Mouse (Mus musculus) brain, embryonic 18.5 days (tissue): ENCODE results near the gene Phldb1.

Experiments used
- DNase-seq: peaks from one replicate; pipeline ENCODE4 v3.0.0-alpha.2; 2012; ENCODE audit warnings: low read depth, low spot score

Gene Phldb1

DNA sequence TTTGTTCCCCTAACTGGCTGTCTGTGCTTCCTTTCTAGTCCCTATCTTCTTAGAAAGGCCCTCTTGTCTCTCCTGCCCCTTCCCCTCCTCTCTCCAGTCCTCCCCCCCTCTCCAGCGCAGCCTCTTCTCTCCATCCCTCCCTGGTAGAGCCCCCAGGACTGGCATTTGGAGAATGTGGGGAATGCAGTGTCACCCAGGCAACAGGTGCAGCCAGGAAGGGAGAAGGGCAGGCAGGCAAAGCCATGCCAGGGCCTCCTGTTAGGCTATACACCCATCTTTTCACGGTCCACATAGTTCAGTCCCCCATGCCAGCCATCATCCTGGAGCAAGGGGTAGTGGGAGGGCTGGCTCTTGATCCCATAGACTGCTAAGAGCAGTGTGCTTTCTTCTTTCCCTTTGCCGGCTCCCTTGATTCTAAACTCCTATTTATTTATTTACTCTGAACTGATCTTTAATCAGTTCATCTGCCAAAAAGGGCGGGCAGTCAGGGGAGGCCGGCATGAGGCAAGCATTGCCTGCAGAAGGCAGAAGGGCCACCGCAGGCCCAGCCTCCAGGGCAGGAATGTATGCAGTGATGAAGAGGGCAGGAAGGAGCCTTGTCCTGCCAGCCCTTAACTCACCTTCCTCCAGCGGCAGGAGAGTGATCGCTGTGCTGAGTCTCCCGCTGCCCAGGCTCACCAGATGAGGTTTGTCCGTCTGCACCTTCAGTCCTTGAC, 8.4 kb downstream of the Phldb1 start:
- no peak for DNase-seq

DNA sequence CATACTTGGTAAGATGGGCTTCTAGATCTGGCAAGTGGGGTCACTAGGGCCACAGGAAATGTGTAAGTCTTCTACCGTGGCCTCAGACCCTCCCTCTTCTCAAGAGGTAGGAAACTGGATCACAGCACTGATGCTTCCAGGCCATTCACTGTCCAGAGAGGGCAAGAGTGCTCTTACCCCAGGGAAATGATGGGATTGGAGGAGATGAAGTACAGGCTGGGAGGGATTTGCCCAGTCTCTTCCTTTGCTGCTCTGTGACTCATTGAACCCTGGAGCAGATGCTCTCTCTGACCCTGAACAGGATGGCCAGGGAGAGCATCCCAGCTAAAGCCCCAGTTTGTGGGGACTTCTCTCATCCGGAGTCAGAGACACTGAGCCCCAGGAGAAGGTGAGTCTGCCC, 10.3 kb downstream of the Phldb1 start:
- DNase-seq: no peak

DNA sequence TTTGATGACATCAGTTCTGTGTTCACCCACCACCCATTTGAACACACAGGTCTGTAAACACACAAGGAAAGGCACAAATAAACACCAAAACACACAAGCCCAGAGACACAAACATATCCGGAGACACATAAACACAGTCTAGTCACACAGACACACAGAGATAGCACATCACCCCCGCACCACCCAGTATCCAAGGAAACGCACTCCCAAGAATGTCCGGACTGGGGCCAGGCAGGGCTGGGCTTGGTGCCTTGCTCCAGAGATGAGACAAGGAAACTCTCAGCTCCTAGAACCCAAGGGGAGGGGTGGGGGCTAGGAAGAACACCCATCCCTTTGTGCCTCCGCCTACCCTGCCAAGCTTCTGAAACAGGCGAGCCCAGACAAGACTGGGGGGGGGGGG, 10.8 kb downstream of the Phldb1 start:
- no peak for DNase-seq

DNA sequence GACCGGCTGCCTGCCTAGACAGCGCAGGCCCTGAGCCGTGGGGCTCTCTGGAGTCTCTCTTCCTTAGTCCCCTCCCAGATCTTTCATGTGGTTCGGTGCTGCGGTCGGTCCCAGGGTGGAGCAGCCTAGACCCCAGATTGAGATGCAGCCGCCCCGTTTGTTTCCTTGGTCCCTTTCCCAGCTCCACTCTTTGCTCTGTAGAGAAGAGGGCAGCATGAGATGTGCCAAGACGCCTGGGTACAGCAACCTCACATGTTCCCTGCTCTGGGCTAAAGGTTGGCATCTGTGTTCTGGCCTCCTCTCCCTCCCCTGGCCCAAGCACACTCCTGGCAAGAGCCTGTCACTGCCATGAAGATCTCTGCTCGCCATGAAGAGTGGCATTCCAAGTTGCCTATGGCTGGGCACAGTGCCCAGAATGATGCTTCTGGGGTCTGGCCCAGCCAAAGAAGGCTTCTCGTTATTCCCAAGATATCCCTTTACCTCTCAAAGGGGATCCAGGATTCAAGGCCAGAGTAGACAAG, 11.4 kb downstream of the Phldb1 start:
- DNase-seq: no peak

DNA sequence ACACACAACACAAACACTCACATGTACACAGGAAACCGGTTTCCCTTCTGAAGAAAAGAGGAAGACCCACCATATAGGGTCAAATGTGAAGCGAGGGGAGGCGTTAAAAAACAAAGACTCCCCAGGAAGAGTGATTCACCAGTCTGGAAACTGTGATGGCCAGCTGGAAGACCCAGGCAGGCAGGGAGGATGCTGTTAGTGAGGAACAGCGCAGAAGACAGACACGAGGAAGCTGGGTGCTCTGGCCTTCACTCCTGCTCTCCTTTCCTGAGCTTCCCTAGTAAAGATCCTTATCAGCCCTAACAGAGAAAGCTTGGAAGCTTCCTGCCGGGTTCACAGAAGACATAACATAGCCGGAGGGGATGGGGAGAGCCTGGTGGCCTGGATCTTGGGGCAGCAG, 12.0 kb downstream of the Phldb1 start:
- no peak for DNase-seq

DNA sequence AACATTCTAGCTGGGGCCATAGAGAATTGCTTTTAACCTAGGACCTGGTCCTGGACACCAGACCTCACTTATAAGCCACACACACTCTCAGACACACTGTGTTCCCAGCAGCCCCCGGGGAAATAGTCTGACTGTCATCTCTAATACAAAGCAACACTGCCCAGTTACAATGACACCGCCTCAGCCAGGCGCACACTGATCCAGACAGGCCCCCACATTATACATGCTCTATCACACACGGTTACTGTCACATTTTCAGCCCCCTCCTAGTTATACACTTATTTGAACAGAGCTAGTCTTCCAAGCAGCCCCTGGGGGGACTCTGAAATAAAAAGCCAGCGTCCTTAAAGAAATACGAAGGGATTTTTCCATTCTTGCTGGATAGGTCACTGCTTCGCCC, 12.4 kb downstream of the Phldb1 start:
- no peak for DNase-seq

DNA sequence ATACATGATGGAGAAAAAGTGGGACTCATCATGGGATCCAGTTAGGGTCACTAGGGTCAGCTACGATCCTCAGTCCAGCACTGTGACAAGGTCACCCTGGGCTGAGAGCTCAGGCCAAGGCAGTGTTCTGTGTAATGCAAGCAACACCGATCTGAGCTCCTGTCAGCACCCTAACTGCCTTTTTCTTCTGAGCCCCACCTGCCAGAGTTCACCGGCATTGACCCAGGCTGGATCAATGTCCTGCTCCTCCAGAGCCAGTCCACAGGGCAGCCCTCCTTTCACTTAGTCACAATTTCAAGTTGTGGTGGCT, 13.2 kb downstream of the Phldb1 start:
- DNase-seq: no peak

DNA sequence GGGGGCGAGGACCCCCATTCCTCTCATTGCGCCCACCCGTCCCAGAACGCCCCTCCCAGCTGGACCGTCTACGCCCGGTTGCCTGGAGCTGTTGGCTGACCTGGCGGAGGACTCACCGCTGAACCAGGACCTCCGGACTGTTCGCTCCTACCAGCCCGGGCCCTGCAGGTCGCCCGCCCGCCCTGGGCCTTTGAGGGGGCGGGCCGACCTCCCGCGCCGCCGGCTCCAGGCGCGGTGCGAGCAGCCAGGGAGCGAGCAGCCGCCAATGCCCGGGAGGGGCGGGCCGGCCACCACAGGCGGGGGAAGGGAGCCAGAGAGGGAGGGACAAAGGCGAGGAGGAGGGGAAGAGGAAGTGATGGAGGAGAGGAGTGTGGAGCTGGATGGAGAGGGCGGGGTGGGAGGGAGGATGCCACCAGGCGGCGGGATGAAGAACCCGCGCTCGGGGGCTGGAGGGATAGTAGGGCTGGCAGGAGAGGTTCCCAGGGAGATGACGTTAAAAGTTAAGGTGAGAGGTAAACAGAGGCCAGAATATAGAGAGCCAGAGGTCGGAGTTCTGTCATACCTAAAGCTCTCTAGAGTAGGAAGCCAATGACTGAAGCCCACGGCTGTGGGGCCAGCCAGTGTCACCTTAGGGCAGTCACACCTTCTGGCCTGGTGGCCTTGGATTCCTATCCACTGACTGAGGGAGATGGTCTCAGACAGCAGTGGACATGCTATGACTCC, 13.7 kb downstream of the Phldb1 start:
- peak; percentile 62 for DNase-seq

DNA sequence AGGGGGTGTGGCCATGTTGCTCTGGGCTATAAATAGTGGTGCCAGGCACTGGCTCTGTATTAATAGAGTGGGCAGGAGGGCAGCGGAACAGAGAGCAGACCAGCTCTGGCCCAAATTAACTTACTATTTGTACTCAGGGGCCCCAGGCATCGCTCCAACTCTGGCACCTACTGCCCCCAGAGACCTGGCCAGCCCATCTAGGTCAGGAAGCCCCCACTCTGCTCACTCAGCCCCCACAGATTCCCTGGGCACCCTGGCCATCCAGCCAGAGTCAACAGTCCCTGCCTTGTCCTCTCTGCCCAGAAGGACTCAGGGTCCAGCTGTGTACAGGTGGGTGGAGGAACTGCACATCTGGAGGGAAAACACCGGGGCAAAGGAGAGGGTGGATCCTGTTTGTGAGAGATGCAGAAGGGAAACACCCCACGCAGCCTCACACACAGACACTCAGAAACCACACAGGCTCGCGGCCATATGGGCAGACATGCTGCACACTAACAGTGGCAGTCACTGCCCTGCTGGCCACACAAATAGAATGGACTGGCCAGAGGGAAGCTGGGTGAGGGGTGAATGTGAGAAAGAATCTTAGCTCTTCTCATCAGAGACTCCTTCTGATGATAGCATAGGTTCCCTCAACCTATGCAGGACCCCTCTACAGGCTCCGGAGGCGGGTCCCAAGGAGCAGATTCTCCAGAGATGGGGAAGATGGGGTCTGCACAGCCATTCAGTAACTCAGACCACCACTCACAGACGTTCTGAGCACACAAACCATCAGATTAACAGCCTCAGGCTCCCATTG, 14.4 kb downstream of the Phldb1 start:
- no peak for DNase-seq

DNA sequence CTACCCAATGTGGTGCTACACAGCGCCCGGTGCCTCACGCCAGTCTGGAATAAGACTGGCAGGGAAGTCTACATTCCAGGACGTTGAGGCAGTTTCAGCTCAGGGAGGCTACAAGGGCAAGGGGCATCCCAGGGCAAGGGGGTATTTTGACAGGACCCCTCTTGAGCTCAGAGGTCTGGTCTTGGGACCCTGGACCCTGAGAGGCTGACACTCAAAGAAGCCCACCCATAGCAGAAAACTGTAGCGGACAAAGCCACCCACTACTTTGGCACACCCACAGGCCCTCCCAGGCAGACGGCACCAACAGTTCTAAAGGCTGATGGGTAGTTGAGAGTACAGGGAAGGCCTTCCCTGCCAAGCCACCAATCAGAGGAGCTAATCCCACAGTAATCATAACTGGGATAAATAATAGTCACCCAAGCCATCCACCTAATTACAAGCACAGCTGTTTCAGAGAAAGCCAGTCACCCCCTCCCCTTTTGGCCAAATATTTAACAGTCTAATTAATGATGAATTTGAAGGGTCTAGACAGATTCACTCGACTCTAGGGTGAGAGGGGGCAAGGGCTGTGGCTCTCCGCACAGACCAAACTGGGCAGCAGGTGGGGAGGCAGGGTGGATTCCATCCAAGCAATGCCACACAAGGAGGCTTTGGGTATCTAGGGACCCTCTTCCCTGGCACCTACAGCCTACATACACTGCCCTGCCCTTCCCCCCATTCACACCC, 15.2 kb downstream of the Phldb1 start:
- DNase-seq: no peak

DNA sequence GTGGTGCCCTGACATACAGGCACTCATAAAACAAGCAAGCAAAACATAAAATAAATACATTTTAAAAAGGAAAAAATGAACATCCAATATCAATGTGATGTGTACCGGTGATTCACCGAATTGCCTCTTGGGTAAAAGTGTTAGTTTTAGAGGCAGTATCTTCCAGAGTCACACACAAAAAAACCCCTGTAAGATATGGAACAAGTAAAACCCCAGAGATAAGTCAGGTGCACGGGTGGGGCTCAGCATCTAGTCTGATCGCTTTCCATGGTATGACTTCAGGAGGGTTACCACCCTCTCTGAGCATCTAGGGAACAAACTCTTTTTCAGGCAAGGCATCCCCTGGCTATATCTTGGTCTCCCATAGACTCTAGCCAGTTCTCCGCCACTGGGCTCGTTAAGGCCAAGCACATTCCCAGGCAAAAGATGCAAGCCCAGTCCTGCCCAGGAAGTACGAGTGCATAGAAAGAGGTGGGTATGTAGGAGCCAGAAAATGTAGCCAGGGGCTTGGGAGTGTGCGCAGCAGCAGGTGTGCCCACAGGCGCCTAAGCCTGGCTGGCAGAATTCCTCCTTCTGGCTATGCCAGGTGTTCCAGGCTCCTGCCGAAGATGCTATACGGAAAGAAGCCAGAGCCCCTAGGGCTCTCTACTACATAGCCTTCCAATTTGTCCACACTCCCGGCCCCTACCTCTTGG, 15.9 kb downstream of the Phldb1 start:
- no peak for DNase-seq

DNA sequence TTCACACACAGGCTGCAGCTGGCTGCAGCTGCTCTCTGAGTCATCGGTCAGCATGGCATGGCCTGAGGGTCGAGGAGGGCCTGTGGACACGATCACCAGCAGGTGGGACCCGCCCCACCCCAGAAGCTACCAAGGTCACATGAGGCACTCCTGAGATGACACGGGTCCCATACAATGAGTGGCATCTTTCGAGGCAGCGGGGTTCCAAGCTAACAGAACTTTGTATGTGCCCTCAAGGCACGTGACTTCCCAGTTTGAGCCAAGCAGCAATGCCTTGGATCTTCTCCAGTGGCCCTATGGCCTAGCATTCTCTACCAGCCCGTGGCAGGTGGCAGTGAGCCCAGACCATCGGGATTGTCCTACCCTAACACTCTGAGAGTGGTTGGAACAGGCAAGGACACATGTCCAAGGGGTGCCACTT, 17.2 kb downstream of the Phldb1 start:
- DNase-seq: no peak

DNA sequence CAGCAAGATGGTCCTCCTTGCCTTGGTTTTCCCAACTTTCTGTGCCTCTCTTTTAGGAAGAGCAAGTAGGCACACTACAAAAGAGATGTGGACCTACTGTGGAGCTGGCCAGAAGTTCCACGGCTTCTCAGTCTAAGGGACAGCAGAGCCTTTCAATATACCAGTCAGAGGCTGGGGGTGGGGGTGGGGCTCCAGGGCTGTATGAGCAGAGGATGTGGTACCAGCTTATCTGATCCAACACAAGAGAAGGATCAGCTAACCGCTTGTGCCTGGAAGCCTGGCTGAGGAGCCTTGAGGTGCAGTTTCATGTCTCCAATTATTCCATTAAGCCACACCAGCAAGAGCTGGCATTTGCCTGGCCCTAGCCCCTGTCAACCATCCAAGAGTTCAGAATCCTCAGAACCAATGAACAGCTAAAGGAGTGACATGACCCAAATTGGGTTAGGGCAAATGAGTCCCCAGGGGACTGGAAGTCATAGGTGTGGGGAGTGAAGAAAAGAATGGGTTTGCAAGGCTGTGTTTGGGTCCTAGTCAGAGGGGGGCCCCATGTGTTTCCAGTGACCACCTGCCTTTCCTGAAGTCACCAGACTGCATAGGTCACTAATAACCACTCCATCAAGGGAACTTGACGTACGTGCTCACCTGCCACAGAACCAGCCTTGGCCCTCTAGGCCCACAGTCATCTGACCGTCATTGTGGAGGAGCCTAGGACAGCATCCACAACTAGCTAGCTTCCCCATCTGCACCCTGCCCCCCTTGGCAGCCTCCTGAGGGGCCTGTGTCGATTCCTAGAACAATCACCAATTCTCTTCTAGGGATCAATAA, 17.8 kb downstream of the Phldb1 start:
- DNase-seq: no peak

DNA sequence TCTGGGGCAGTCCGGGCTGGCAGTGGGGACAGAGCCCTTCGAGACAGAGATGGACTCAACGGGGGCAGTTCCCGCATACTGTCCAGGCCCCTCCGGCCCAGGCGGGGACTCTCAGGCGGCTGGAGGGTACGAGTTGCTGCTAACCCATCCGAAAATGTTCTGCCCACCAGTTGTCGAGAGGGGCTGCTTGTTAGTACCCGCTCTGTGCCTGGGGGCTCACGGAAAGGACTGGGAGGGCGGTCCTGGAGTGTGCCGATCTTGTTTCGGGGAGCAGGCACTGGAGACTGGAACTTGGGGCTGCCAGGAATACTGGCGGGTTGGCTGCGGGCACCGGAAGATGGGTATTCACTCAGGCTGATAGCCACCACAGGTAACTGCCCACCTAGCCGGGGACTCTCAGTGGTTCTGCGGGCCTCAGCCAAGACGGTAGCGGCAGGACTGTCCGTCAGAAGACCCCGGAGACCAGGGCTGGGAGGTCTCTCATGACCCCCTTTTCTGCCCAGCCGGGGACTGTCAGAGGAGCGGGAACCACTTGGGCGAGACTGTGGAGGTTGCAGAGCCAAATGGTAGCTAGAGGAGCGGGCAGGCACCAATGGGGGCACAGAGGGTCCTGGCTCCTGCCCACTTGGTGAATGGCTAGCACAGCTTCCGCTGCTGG, 19.2 kb downstream of the Phldb1 start:
- DNase-seq: no peak

DNA sequence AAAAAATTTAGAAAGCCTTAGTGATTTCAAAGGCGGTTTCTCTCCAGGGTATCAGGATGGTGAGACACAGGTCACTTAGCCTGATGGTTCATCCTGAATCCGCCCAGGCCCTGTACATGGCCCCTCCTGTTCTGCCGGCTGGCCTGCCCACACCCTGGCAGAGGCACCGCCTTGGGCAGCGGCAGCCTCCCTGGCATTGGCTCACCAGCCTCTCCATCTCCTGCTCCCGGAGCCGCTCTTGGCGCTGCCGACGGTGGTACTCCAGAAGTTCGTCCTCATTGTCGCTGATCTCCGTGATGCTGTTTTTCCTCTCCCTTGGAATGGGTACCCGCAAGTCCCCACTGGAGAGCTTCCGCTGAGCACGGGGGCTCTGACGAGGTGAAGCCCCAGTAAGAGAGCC, 19.9 kb downstream of the Phldb1 start:
- DNase-seq: no peak

DNA sequence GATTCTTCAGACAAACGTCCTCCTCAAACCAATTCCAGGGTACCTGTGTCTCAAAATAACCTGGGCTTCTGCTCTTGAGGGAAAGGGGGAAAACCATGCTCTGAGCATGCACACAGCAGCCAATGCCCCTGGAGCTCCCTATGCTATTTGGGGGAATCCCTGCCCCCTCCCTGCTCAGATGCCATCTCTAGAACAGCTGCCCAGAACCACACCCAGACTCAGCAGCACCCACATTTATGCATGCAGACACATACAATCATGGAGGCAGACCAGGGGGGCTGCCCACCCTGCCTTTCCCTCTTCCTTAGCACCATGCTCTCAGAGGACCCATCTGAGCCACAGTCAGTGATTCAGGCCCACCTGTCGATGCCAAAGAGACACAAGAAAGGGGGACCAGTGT, 21.4 kb downstream of the Phldb1 start:
- DNase-seq: no peak

DNA sequence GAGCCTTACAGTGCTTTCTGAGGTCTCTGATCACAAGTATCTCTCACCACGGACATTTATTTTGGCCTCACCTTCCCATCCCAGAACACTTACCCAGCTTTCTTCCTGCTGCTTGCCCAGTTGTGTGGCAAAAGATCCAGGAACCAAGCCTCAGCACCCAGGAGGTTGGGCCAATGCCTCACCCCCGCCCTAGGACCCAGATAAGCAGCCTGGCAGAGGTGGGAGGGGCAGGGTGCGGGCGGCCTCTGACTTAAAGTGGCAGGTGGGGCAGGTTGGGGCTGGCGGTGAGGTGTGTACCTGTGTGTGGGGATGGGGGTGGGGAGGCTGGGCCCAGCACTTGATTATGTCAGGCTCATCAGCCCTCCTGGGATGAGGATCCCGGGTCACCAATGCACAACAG, 21.9 kb downstream of the Phldb1 start:
- DNase-seq: no peak

DNA sequence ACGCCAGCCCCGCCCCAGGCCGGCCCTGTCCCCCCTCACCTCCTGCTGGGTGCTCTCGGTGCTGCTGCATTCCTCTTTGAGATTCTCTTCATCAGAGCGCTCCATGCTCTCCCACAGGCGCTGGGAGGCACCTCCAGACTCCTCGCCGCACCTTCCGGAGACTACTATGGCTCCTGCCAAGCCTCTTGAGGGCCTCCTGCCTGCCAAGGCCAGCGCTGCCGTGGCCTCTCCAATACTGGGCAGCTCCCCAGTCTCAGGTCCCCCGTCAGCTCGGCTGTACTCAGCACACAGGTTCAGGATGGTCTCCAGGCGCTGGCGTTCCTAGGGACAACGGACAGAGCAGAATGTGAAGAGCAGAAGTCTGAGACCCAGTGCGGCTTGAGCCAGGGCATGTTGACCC, 23.4 kb downstream of the Phldb1 start:
- no peak for DNase-seq

DNA sequence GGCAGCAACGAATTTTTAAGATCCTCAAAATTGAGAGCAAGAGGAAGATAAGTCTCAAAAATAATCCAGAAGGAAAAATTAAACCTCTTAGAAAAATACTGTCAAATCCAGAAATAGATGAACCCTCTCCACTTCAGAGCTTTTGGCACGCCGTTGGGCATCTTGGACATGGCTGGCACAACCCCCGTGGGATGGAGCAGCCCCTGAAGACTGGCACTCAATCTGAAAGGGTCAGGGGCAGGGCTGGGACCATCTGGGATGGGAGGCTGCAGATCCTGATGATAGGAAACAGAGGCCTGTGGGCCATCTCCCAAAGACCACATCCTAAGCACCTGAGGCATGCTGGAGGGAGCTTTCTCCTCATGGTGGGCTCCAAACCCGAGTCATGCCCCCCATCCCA, 24.8 kb downstream of the Phldb1 start:
- no peak for DNase-seq

DNA sequence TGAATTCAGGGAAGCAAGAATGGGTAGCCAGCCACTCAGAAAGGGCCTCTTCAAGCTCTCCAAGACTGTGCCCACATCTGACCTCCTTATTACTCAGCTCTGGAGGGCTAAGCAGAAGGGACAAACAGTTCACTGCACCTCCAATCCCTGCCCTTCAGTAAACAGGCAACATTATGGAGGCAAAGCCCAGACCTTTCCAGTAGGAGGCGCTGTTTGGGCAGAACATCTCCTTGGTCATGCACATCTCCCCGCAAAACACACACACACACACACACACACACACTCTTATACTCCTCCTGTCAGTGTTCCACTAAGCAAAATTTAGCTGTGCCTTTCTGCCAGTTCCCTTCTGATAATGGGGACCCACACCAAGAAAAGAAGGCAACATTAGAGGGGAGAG, 25.4 kb downstream of the Phldb1 start:
- no peak for DNase-seq
